Mouse (Mus musculus): ENCODE measurements around the gene Prkar1b.

- TF ChIP-seq POLR2A (IDR thresholded peaks at IDR 0.05; ENCODE audit: borderline replicate concordance, extremely low read depth, low read depth, low read length): no peak
- no peak for TF ChIP-seq CTCF (IDR thresholded peaks at IDR 0.05; ENCODE audit: insufficient read depth, low read length)
Observed at GRCm38 (mm10) chr5:139174141-139174540, 24.3 kb upstream of the Prkar1b start.
